Comparison of ENCODE assay signal across 9 mouse cellular contexts in the genomic region with DNA sequence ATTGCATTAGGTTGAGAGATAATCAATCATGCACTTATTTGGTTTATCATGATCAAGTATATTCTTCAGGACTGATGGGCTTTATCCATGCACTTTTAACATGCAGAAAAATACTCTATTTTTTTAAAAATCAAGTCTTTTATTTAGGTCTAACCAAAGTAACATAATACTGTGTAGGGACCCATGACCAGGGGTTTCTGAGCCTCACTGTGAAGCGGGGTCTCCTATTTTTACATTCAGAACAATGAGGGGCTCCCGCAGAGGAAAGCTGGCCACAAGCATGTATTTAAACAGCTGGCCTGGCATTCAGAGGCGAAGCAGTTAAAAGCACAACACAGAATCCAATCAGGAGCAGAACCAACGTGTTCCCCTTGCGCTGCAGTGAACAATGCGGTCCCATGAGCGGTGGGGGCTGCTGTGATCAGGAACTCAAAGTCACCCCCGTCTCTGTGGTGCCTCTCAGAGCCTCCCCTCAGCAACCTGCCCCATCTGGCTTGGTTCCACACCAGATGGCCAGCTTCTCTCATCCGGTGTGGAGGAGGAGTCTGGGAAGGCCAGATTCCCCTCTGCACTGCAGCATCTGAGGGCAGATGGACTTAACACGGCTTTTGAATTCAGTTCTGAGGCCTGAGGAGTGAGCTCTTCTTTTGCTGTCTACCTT.
DNase-seq lines count a peak whose midpoint lies in the region; ATAC-seq and TF ChIP-seq lines count a peak whose summit lies in the region.
"Had no signal": no experiment of that assay in that cellular context is flagged by ENCODE, and none has a peak within 500 bp of the region (broad histone marks: within the 10 kb centered on the region; RNA-seq: fewer than 3 reads in every experiment).

No protein-coding gene starts in this region.

- no peaks in the 10 kb centered on the region for H3K4me1 ChIP-seq in intestine, embryonic 16.5 days (ENCODE audit: control insufficient read depth, insufficient read depth, low read length)
- H3K4me1 ChIP-seq in neural tube, embryonic 14.5 days (ENCODE audit: control insufficient read depth, insufficient read depth, low read length): 0 out of 2 replicates have a peak, but pooled peaks cover 6% of the 10 kb centered on the region
- H3K4me1 ChIP-seq: liver, embryonic 13.5 days had no signal

- intact Hi-C loops in gastrocnemius, adult 2 months (cut with DNase I): no loop called here

- no peak for ATAC-seq in intestine, embryonic 16.5 days
- ATAC-seq in neural tube, embryonic 14.5 days (ENCODE audit: low read depth): peak; percentile 73; the same call in 1 of the 2 replicates

- 51% methylated on average over 10 of the region's 10 CpGs for WGBS in intestine, embryonic 16.5 days
- WGBS in neural tube, embryonic 14.5 days: 33% methylated on average over 10 of the region's 10 CpGs

- H3K9me3 ChIP-seq in intestine, embryonic 16.5 days (ENCODE audit: control insufficient read depth, low read length): no peaks in the 10 kb centered on the region
- H3K9me3 ChIP-seq in neural tube, embryonic 14.5 days (ENCODE audit: control insufficient read depth, low read length): no peaks in the 10 kb centered on the region

- H3K4me3 ChIP-seq in gastrocnemius, adult 2 months: no peak overlapping the region
- no peak overlapping the region for H3K4me3 ChIP-seq in intestine, embryonic 16.5 days (ENCODE audit: low read length)
- H3K4me3 ChIP-seq in neural tube, embryonic 14.5 days (ENCODE audit: low read depth, low read length): no peak overlapping the region
- H3K4me3 ChIP-seq: liver, embryonic 13.5 days had no signal

- H3K27ac ChIP-seq in gastrocnemius, adult 2 months: no peak overlapping the region
- 0 out of 2 replicates have a peak overlapping the region, but pooled peaks have one; percentile 15 for H3K27ac ChIP-seq in intestine, embryonic 16.5 days (ENCODE audit: low read length)
- H3K27ac ChIP-seq in neural tube, embryonic 14.5 days (ENCODE audit: low read depth, low read length): peak overlapping the region; percentile 55
- H3K27ac ChIP-seq: liver, embryonic 13.5 days had no signal

- no peak overlapping the region for H3K4me2 ChIP-seq in intestine, embryonic 16.5 days (ENCODE audit: low read depth, low read length)
- H3K4me2 ChIP-seq in neural tube, embryonic 14.5 days (ENCODE audit: low read depth, low read length): no peak overlapping the region
- H3K4me2 ChIP-seq: liver, embryonic 13.5 days had no signal

- H3K36me3 ChIP-seq in intestine, embryonic 16.5 days (ENCODE audit: control insufficient read depth, insufficient read depth, low read length): no peaks in the 10 kb centered on the region
- H3K36me3 ChIP-seq in neural tube, embryonic 14.5 days (ENCODE audit: control insufficient read depth, insufficient read depth, low read length): no peaks in the 10 kb centered on the region
- H3K36me3 ChIP-seq: liver, embryonic 13.5 days had no signal

- no peak for TF ChIP-seq CTCF in gastrocnemius, adult 2 months (IDR thresholded peaks at IDR 0.05)

- no peaks in the 10 kb centered on the region for H3K27me3 ChIP-seq in intestine, embryonic 16.5 days (replicated peaks; ENCODE audit: control insufficient read depth, insufficient read depth, low read length)
- no peaks in the 10 kb centered on the region for H3K27me3 ChIP-seq in neural tube, embryonic 14.5 days (ENCODE audit: control insufficient read depth, insufficient read depth, low read length)
- H3K27me3 ChIP-seq: liver, embryonic 13.5 days had no signal

- H3K9ac ChIP-seq in intestine, embryonic 16.5 days (ENCODE audit: low read depth, low read length): no peak overlapping the region
- no peak overlapping the region for H3K9ac ChIP-seq in neural tube, embryonic 14.5 days (replicated peaks; ENCODE audit: low read depth, low read length)
- H3K9ac ChIP-seq: liver, embryonic 13.5 days had no signal

- DNase-seq in gastrocnemius, adult 2 months: peak; percentile 34
- no peak for DNase-seq in gastrocnemius, adult 8-10 months (ENCODE audit: low spot score in 2 of 2)
- DNase-seq in testis, postnatal 10 days (ENCODE audit: low spot score): peak; percentile 68
- no peak for DNase-seq in testis, postnatal 14 days (ENCODE audit: low spot score)
- no peak for DNase-seq in urinary bladder, adult 2 months (ENCODE audit: low spot score)
- DNase-seq in urinary bladder, postnatal 10 days (ENCODE audit: low spot score): no peak
- DNase-seq: liver, embryonic 13.5 days had no signal

Comparison
In these comparisons a context has a peak if more than half of its experiments do, and no peak if none do; other contexts are left out.
1. DNase-seq: peak in gastrocnemius, adult 2 months (single experiment) and testis, postnatal 10 days (single experiment); none in gastrocnemius, adult 8-10 months (0 of 2), testis, postnatal 14 days (single experiment), urinary bladder, adult 2 months (single experiment) and urinary bladder, postnatal 10 days (single experiment).